Mouse (Mus musculus) frontal cortex, postnatal 14 days (tissue): Measurements from ENCODE around the gene Ano8.

Source experiments
- DNase-seq, 2 experiments: peaks; one replicate each; pipeline ENCODE4 v3.0.0; 2022; ENCODE audit warnings: low spot score in 2 of 2

Gene Ano8

DNA sequence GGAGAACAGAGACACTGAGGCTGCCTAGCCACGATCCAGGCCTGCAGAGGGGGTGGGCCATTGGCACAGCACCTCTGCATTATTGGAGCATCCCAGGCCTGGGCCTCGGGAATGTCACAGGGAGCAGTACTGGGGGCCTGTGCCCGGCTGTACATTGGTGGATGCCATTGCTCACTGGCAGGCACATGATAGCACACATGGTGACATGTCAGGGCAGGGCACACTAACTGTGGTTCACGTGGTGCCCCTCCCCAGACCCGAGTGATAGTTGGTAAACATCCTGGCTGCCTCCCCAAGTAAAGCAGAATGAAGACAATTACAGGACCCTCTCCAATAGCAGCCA lies 14.9 kb downstream of the Ano8 start:
- no peak for DNase-seq

DNA sequence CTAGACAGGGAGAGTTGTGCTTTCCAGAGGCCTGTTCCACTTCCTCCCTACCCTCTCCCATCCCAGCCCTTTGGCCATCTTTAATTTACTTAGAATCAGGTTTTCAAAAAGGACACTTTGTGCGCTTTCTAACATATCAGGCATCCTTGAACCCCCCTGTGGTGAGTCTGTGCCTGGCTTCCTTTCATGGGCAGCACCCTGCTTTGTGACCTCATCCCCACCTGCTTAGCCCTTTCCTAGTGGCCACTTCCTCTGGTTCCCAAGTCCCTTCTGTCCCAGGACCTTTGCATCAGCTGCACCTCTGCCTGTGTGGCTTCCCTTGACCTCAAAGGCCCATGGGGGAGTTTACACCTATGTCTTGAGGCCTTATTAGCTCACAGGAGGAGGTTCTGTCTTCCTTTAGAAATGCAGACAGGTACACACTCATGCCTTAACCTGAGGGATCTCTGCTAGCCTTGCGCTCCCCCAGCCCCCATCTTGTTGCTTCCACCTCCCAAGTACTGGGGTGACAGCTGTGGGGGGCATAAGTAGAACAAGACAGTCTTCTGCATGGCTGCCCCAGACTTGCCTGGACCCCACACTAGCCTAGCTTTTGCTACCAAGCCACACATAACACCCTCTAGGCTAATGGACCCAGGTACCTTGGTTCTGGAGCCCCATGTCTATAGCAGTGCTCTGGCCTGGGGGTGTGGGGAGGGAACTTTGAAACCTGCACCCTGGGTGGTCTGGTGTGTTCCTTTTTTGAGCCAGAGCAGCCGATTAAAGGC lies 15.4 kb downstream of the Ano8 start:
- DNase-seq: no peak

DNA sequence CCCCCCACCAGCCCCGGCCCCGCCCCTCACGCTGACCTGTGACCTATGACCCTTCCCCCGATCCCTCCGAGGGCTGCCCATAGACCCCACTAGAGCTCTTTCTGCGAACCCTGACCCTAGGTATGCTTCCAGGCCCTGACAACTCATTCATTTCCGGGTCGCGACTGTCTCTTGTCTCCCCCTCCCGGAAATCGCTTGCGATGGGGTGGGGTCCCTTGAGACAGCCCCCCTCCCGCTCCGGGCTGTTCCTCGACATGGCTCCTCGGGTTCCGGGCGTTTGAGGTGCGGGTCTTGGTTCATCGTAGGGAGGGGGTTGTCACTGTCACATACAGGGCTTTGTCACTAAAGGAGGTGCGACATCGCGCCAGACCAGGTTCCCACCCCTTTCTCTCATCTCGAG lies 16.4 kb downstream of the Ano8 start:
- DNase-seq: peak; percentile 56 to 70

DNA sequence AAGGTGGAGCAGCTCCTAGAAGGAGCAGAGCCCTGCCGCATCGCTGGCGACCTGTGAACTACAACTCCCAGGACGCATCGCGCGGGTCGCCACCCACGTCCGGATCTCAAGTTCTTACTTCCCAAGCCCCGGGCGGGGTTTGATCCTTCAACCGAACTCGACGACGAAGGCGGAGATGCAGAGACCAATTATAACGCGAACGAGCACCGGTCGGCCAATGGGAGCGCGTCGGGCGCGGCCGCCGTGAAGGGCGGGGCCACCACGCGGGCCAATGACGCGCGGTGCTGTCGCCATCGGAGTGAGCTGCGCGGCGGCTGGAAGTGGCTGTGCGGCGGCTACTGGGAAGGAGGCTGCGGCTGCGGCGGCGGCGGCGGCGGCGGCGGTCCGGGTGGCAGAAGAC lies 16.8 kb downstream of the Ano8 start, which contains the start of gene Dda1:
TSS of gene Dda1 (plus strand) at position 284 of the 400 bp plus-strand sequence.
- DNase-seq: peak; percentile 98 to 99

DNA sequence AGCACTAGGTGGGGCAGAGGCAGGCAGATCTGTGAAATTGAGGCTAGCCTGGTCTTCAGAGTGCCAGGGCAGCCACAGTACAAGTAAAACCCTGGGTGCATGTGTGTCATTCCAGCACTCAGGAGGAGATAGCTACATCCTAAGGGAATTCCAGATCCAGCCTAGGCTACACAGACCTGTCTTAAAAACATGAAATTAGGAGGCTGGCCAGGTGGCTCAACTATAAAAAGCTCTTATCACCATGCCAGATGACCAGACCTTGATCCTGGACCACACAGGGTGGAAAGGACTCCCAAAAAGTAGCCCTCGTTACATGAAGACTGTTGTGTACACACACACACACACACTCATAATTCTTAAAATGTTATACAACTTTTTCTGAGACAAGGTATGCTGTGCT lies 17.8 kb downstream of the Ano8 start:
- no peak for DNase-seq

DNA sequence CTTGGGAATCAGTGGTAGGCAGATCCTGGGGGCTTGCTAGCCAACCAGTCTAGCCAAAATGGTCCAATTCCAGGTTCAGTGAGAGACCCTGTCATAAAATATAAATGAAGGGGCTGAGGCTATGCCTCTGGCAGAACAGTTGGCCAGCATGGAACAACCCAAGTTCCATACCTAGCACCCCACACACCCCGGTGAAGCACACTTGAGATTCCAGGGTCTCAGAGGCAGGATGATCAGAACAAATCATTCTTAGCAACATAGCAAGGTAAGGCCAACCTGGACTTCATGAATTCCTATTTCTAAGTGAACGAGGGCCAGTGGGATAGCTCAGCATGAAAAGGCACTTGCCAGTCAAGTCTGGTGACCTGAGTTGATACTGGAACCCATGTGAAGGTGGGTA lies 18.6 kb downstream of the Ano8 start:
- no peak for DNase-seq

DNA sequence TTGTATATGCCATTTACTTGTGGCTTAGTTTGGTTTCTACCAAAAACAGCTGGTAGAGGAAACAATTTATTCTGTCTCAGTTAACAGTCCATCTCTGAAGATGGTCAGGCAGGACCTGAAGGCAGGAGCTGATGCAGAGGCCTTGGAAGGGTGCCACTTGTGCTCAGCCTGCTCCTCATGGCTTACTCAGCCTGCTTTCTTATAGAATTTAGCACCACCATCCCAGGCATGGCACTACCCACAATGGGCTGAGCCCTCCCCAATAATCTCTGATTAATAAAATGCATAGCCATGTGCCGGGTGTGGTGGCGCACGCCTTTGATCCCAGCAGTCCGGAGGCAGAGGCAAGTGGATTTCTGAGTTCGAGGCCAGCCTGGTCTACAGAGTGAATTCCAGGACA lies 19.6 kb downstream of the Ano8 start:
- DNase-seq: no peak

DNA sequence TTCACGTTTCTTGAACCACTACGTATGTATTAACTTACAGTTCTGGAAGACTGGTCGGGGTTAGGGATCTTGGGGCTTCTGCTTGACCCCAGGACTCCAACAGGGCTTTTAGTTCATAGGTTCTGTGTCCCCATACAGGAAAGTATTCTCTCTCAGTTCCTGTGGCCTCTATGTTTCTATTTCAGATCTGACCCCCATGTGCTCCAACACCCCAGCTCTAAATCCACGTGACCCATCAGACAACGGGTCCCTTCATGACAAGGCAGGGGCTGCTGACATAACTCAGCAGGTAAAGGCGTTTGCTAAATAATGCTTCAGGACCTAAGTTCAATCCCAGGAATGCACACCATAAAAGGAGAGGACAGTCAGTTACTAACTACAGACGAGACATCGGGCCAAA lies 20.0 kb downstream of the Ano8 start:
- DNase-seq: no peak

DNA sequence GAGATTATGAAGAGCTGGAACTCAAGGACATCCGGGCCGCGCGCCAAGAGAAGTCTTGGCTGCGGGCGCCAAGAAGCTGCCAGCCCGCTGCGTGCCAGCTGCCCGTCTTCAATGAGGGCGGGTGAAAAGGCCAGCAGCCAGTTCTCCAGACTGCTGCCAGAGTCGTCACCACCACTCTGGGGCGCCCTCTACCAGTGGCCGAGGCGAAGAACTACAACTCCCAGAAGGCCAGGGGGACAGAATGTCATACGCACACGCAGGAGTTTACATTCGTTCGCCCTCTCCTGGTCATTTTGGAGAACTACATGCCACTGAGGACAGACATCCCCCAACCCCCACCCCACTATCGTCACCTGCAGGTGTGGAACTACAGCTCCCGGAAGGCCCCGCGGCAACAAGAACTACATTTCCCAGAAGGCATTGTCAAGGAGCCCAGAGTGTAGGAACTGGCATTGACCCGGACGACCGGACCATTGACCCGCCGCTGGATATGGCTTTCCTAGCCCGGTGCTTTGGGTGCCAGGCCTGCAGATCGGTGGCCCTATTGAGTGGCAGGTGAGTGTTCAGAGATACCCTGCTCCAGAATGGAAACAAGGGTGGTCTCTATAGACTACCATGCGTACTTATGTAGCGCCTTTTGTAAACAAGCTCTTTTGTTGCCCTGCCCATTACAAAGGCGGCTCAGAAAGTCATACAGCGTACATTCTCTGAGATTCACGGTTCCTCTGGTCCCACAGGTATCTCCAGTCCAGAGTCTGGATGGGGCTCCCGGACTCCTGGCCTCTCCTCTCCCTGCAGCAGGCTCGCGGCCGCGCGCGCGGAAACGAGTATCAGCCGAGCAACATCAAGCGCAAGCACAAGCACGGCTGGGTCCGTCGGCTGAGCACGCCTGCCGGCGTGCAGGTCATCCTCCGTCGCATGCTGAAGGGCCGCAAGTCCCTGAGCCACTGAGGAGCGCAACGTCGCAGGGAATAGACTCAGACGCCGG lies 21.0 kb downstream of the Ano8 start, which contains the start of gene Mrpl34:
TSS of gene Mrpl34 (plus strand) at position 447 of the 988 bp plus-strand sequence.
- peak; percentile 97 to 99 for DNase-seq

DNA sequence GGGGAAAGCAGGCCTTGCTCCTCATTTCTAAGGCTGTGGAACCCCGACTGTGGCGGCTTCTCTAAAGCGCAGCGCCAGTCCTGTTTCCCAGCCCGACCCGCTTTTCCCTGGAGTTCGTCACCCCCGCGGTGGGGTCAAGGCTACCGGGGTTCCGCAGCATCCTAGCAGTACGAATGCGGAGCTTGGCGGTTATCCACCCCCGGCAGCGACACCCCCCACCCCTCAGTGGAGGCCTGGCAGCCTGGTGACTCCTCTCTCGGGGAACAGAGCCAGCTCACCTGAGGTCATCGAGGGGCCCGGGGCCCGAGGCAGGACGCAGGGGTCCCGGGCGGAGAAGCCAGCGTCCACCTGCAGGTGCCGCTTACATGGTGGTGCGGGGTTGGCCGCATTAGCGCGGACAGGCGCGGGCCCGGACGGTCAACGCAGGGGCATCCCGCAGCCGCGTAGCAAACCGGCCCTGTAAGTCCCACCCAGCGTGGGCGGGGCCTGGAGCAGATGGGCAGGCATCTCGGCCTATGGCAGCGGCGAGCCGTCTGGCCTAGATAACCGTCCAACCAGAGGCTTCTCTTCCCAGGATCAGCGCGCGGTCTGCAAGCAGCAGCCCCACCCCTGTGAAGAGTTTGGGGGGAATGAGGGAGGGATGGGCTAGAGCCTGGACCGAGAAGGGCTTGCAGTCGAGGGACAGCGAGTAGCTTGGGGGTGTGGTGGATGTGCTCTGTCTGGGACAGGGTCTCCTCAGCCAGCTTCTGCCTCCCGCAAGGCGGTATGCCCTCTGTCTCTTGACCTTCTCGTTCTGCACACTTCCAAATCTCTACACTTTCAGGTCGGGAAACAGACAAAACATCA lies 22.4 kb downstream of the Ano8 start, which contains the start of gene Abhd8:
TSS of gene Abhd8 (minus strand) at position 468 of the 846 bp plus-strand sequence.
- peak; percentile 97 to 98 for DNase-seq

DNA sequence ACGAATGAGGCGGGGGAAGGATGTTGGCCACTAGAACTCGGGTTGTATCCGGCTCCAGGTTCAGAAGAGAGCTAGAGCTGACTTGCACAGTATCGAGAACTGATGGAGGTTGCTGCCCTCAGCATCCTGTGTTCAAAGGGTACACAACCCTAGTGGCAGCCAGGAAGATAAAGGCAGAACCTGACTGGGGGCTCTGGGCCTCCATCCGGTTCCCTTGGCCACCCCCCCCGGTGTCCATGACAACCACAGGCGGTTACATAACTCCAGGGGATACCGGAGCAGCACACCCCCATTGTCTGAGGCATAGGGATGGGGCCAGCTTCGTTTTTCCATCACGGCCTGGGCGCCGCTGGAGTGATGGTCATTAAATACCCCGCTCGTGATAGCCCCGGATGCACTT lies 23.0 kb downstream of the Ano8 start:
- DNase-seq: no peak

DNA sequence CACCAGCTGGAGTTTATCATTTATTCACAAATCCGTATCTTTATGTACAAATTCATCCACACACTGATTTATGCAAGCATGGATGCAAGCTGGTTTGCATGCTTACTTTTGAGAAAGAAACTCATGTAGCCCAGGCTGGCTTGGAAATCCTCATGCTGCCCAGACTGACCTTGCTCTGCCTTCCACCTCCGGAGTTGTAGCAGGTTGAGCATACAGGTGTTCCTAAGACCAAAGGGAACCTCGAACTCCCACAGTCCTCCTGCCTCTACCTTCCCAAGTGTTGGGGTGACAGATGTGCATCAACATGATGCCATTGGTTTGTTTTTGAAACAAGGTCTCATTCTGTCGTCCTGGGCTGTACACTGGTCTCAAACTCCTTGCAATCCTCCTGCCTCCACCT lies 23.6 kb downstream of the Ano8 start:
- DNase-seq: no peak

DNA sequence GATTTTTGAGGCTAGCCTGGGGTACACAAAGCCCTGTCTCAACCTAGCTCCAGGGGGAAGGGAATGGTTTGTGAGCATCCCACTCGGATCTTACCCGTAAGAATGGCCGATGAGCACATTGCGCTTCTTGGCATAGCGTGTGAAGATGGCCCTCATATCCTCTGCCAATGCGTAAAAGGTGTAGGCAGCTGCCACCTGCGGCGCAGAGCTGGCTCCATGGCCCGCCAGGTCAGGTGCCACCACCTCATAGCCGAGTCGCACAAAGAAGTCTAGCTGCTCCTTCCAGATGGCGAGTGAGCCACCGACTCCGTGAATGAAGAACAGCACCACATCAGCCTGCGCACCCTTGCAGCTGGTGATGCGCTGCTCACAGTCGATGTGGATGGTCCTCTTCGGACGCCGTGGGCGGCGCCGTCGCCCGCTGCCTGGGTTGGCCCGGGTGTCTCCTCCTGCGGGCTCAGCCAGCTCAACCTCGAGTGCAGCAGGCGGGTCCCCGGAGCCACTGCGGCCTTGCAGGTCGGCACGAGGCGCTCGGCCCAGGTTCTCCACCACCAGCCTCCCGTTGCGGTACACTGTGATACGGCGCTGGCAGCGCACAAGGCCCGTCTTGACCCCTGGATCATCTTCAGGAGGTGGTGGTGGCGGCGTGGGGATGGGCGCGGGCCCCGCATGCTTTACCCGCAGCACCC lies 24.5 kb downstream of the Ano8 start:
- DNase-seq: no peak

DNA sequence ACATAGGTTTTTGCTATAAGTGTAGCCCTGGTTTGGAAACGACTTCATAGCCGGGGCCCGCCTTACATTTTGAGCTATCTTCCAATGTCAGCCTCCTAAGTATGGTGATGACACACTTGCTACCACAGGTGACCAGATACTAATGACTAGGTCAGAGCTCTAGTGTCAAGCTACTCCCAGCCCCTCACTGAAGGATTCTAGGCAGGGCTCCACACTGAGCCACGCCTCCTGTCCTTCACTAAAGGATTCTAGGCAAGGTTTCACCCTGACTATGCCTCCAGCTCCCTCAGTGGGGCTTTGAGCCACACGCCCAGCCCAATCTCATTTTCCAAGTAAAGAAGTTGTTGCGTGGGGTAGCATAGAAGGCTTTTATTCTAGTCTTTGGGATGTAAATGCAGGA lies 25.0 kb downstream of the Ano8 start:
- DNase-seq: no peak

DNA sequence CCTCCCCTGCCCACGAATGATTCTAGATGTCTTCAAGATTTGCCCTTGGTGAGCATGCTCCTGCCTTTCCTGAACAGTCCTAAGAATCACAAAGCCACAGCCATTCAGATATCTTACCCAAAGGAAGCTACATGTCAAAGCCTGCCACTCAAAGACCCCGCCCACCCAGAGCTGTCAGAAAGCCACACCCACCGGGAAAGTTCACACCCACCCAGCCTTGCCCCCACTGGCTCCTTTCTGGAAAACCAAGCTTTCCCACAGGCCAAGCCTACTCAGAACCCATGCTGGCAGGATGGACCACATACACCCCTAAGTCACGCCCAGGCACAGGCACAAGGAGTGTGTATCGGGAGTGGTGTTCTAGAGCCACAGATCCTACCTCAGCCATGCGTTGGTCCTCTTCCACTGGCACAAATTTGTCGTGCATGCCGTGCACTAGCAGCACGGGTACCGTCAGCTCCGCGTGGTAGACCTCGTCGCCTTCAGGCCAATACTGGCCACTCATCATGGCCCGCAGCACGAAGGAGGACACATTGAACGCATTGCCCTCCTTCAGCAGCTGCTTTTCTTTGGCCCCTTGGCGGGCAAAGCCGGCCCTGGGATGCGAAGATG lies 28.0 kb downstream of the Ano8 start:
- DNase-seq: no peak

DNA sequence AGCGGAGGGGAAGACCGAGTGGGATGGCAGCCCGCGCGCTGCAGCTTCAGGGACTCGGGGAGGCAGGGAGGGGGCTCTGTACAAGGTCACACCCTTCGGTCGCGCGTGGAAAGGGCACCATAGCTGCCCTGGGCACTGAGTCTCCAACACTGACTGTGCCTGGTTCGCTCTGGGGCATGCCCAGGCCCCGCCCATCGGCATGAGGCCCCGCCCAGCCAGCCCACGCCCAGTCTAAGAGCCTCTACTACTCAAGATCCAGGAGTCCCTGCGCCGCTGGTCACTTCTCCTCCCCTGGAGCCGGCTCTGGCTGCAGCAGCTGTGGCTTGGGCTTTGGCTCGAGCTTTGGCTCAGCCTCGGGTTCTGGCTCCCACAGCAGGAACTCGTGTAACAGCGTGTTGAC lies 28.9 kb downstream of the Ano8 start:
- DNase-seq: no peak

DNA sequence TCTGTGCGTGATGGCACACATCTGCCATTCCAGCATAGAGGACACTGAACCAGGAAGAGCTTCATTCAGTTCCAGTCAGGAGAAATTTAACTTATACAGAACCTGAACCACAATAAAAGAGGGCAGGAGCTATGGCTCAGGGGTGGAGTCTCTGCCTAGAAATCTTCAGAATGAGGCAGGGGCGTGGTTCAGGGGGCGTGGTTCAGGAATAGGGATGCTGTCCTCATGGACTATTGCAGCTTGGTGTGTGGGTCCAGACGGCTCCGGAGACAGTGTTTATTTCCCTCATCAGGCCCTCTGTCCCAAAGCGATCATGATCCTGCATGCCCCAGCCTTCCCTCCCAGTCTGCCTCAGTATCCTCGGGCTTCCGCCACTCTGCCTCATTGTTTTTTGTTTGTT lies 31.1 kb downstream of the Ano8 start:
- no peak for DNase-seq

DNA sequence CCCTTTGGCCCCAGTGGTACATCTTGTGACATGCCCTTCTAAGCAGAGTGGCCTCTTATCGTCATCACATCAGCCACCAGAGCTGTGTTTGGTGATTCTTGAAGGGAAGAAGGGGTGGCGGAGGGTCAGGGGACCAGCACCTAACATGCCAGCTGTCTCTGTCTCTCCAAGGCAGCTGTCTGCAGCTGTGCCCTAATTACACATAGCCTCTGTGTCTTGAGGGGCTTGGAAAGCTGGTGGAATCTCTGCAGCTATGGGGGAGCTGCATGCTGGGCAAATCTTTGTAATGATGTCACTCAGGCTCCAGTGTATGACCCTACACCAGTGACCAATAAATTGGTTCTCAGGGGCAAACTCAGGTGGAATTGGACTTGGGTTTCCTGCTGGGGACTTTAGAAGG lies 33.1 kb downstream of the Ano8 start:
- DNase-seq: no peak

DNA sequence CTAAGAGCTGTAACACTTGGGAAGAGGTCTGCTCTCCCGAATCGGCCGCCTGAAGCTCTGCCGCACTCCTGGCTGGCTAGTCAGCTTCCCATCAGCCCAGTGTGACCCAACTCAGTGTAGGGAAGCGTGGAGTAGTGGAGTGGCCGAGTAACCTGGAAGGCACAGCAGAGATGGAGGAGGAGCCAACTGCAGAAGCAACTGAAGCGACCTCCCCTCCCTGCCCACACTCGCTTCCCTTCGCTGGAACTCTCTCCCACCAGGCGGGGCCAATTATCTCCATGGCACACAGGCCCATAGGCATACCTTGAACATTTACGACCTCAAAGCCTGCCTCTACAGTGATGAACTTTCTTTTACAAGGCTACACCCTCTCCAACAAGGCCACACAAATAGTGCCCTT lies 34.0 kb downstream of the Ano8 start:
- no peak for DNase-seq

DNA sequence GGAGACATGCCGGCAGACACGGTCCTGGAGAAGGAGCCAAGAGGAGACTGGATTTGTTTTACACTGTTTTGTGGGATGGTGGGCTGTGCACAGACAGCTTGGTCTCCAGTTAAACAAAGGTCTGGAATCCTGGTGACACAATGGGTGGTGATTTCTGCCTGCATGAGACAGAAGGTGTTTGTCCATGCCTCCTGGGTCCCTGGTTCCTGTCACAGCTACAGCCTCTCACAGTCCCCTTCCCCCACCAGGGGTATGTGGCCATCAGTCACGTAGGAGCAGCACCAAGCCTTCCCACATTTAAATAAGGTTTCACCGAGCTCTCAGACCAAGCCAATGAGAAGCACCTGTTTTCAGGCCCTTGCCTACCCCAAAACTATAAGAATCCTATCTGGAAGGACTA lies 34.4 kb downstream of the Ano8 start:
- DNase-seq: no peak

DNA sequence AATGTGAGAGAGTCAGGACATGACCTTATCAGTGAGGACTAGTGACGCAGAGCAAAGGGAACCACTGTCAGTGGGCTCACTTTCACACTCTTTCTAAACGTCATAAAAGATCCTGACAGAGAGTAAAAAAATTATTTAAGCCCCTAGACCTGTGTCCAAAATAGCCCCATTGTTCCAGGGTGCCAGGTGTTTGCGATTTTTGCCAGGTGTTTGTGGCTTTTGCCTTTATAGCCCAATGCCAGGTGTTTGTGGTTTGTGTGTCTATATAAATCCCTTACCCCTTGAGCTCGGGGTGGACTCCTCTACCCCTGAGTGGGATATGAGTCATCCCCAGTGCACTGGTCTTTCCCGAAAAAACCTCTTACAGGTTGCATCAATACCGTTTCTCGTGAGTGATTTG lies 40.7 kb downstream of the Ano8 start:
- no peak for DNase-seq
